Mouse (Mus musculus) forebrain, embryonic 14.5 days (tissue): ENCODE data around the gene Ebpl. TPM values are rescaled to one million over a fixed set of nuclear protein-coding genes. Genes with fewer than 3 reads are reported as not detected.
"Not testable (repeated sequence)": the region's sequence is repeated elsewhere in the genome, so short reads cannot be mapped to it uniquely, and the experiment has no call there.

Experiments used
- ATAC-seq: fragments of 200-750 bp; cut with Nextera tagmentation; 2 replicates; pipeline ENCODE4 v1.8.0; 2017; ENCODE audit warnings: mild to moderate bottlenecking, moderate library complexity
- DNase-seq: peaks from one replicate; pipeline ENCODE4 v3.0.0-alpha.2; 2015; ENCODE audit warnings: low spot score
- H3K27ac ChIP-seq: fragments of 300-500 bp; sonication (generic); 2 replicates; pipeline ENCODE4 v1.5.1; 2014; ENCODE audit warnings: low read depth, mild to moderate bottlenecking, control low read depth, low read length, moderate library complexity
- H3K27me3 ChIP-seq: fragments of 300-500 bp; sonication (generic); replicated peaks from 2 replicates; pipeline ENCODE4 v1.6.1; 2014; ENCODE audit warnings: low read length, control low read depth, mixed read lengths; ENCODE audit not compliant: control insufficient read depth, insufficient read depth
- H3K36me3 ChIP-seq: fragments of 300-500 bp; sonication (generic); 2 replicates; pipeline ENCODE4 v1.6.1; 2014; ENCODE audit warnings: low read length, control low read depth; ENCODE audit not compliant: control insufficient read depth, insufficient read depth
- H3K4me1 ChIP-seq: fragments of 300-500 bp; sonication (generic); 2 replicates; pipeline ENCODE4 v1.6.1; 2014; ENCODE audit warnings: antibody characterized with exemption, low read length, control low read depth; ENCODE audit not compliant: control insufficient read depth, insufficient read depth
- H3K4me2 ChIP-seq: fragments of 300-500 bp; sonication (generic); 2 replicates; pipeline ENCODE4 v1.6.1; 2014; ENCODE audit warnings: mild to moderate bottlenecking, control low read depth, low read length
- H3K4me3 ChIP-seq: fragments of 300-500 bp; sonication (generic); 2 replicates; pipeline ENCODE4 v1.5.1; 2014; ENCODE audit warnings: low read depth, low read length, control low read depth
- H3K9ac ChIP-seq: fragments of 300-500 bp; sonication (generic); 2 replicates; pipeline ENCODE4 v1.6.1; 2014; ENCODE audit warnings: mild to moderate bottlenecking, low read length, control low read depth, moderate library complexity
- H3K9me3 ChIP-seq: fragments of 300-500 bp; sonication (generic); replicated peaks from 2 replicates; pipeline ENCODE4 v1.6.1; 2016; ENCODE audit warnings: low read length, control low read depth, mixed read lengths; ENCODE audit not compliant: control insufficient read depth
- WGBS: fragments of 180-500 bp; shearing (Covaris S2); extraction: QIAGEN DNeasy Blood & Tissue Kit; methylation state at CpG from one replicate; pipeline ENCODE4 v1.1.7; 2014; 5-methylcytosine and 5-hydroxymethylcytosine counted together
- polyA plus RNA-seq: library from polyadenylated mRNA; unstranded; fragments of >200 nt; fragmentation: Nextera tagmentation; extraction: Ambion mirVana; gene quantifications from 2 replicates; pipeline ENCODE4 v1.2.1, GENCODE M21; 2014

The Ebpl gene
- polyA plus RNA-seq, 1 experiment from 2014 or later, result 10.5 TPM

DNA sequence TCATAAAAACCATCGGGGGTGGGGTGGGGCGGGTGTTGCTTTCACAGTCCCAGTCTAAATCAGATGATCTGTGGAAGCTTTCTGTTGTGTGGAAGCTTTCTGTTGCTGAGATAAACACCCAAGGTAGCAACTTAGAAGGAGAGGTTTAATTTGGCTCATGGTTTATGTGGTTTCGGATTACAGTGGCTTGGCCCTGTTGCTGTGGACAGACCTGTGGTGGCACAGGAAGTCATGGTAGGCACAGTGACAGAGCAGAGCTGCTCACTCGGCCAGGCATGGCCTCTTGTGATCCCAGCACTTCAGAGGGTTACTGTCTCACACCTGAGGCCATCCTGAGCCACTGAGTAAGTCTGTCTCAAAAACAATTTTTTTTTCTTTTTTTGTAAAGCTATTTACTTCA lies 20.9 kb downstream of the Ebpl start:
- ATAC-seq (no peak), DNase-seq (no peak)
- no peak overlapping the region for H3K4me3 ChIP-seq
- no peak overlapping the region for H3K27ac ChIP-seq
- H3K4me1 ChIP-seq, result no peaks in the 10 kb centered on the region
- no peak overlapping the region for H3K4me2 ChIP-seq
- no peak overlapping the region for H3K9ac ChIP-seq
- H3K27me3 ChIP-seq, result no peaks in the 10 kb centered on the region
- H3K9me3 ChIP-seq, result no peaks in the 10 kb centered on the region
- no peaks in the 10 kb centered on the region for H3K36me3 ChIP-seq
- 85% methylated on average over 4 of the region's 4 CpGs for WGBS

DNA sequence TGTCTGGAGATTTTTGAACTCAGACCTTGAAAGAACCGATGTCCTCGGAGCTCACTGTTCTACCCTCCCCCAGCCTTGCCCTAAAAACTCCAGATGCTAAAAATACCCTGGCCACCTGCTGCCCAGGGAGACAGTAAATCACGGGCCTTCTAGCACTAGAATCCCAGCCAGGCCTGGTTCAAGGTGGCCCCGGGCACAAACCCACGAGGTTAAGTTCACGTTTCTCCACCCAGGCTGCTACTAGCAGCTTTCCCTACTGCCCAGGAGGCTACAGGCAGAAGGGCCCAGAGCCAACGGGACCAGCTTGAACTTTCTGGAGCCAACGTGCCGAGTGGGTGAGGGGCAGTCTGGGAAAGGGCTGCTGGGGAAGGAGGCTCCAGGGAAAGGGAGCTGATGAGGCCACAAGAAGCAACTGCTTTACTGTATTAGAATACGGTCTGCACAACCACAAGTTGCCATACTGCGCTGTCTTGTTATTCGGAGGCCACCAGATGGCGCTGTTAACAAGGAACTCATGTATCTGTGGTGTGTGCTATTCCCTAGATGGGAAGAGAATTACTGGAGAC lies 29.2 kb downstream of the Ebpl start:
- Histone ChIP-seq H3K9me3 (no peaks in the 10 kb centered on the region), H3K36me3 (no peaks in the 10 kb centered on the region), H3K27me3 (no peaks in the 10 kb centered on the region), H3K9ac (no peak overlapping the region), H3K4me1 (peaks cover 12% of the 10 kb centered on the region), H3K27ac (peak overlapping the region; percentile 85), H3K4me2 (peak overlapping the region; percentile 29), H3K4me3 (no peak overlapping the region)
- 8% methylated on average over 13 of the region's 13 CpGs for WGBS
- DNase-seq, result peak; percentile 95
- peak; percentile 78 for ATAC-seq

DNA sequence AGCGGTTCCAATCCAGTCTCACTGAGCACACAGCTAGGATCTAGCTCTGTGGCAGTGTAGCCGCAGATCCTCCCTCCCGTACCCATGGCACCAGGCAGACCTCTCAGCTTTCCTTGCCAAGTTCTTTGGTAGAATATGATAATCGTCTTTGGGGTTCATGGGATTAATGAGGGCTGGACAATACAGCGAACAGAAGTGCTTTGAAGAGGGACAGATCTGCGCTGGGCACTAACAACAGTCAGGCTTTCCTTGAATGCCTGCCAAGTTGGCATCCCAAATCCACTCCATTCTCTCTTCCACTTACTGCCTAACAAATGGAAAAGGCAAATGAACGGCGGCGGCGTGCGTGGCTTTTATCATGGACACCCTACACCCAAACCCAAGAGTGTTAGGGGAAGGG lies 29.6 kb downstream of the Ebpl start:
- no peaks in the 10 kb centered on the region for H3K9me3 ChIP-seq
- H3K36me3 ChIP-seq, result no peaks in the 10 kb centered on the region
- peaks cover 12% of the 10 kb centered on the region for H3K4me1 ChIP-seq
- no peaks in the 10 kb centered on the region for H3K27me3 ChIP-seq
- 10% methylated on average over 11 of the region's 11 CpGs for WGBS
- H3K4me3 ChIP-seq, result no peak overlapping the region
- DNase-seq, result peak; percentile 91
- H3K9ac ChIP-seq, result no peak overlapping the region
- peak overlapping the region; percentile 85 for H3K27ac ChIP-seq
- H3K4me2 ChIP-seq, result peak overlapping the region; percentile 29
- peak; percentile 71 for ATAC-seq

DNA sequence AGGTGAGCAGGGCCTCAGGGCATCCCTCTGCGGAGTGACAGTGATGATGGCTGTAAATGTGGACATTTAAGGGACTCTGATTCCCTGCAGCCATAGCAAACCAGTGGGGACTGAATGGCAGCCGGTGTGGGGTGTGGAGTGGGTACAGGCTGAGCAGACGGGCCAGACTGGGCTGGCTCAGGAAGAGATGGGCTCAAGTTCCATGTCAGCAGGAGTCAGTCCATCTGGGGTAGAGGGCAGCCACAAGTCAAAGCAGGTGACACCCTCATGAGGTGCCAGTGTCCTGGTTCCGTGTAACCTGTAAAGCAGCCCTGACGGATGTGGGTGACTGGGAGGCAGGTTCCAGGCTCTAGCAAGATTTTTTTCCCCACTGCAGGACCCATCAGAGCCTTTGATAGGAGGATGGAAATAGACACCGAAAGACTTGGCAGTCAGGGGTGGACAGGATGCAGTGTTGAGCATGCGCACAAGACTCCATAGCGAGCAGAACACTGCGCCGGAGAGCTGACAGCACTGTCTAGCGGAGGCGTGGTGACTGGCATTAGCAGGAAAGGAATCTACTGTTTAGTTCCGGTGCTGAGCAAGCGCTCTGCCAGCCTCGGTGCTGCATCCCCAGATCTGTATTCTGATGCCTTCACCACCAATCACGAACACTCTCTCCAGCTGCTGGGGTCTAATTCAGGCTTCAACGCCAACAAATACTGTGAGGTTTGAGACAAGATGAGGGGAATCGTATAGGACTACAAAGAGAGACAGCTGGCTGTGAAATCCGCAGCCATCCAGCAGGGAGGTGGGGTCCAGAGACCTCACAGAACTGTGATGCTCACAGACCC lies 32.4 kb downstream of the Ebpl start:
- 31% methylated on average over 19 of the region's 19 CpGs for WGBS
- Histone ChIP-seq H3K4me1 (peaks cover 12% of the 10 kb centered on the region), H3K27me3 (no peaks in the 10 kb centered on the region), H3K4me2 (peak overlapping the region; percentile 47), H3K27ac (peak overlapping the region; percentile 83), H3K9ac (peak overlapping the region; percentile 38), H3K36me3 (no peaks in the 10 kb centered on the region), H3K9me3 (0 out of 2 replicates have a peak, but pooled peaks cover under 1% of the 10 kb centered on the region), H3K4me3 (peak overlapping the region; percentile 16)
- ATAC-seq (peak; percentile 74), DNase-seq (peak; percentile 93)

DNA sequence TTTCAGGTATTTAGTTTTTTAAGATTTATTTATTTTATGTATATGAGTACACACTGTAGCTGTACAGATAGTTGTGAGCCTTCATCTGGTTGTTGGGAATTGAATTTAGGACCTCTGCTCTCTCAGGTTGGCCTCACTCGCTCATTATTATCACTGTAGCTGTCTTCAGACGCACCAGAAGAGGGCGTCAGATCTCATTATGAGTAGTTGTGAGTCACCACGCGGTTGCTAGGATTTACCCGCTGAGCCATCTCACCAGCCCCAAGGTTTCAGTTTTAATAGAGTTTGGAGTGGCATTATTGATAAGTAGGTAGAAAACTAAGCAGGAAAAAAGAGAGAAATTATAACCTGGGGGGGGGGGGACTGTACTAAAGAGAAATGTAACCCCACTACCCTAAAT lies 33.2 kb downstream of the Ebpl start:
- H3K36me3 ChIP-seq, DNase-seq, H3K27me3 ChIP-seq, H3K9me3 ChIP-seq, H3K27ac ChIP-seq, ATAC-seq, H3K4me2 ChIP-seq, H3K4me3 ChIP-seq, H3K9ac ChIP-seq: not testable (repeated sequence)
- WGBS, result 19% methylated on average over 6 of the region's 6 CpGs
- H3K4me1 ChIP-seq, result peaks cover 12% of the 10 kb centered on the region

DNA sequence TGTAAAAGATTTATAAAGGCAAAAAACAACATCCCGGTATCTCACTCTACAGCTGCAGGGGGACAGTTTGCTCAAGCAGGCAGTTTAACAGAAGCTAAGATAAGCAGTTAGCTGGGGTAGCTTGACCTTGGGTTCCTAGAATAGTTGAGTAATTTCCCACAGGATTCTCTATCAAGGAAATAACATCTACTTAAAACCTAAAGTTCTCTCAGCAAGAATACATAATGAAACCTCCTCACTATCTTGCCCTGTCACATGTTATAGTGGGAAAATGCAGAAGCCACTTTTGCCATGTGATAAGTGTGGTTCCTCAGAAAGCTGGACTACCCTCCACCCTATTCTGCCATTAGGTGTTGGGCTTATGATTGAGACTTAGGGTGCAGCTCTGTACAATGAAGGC lies 37.5 kb downstream of the Ebpl start:
- H3K9ac ChIP-seq, result no peak overlapping the region
- H3K4me1 ChIP-seq, result no peaks in the 10 kb centered on the region
- no peaks in the 10 kb centered on the region for H3K36me3 ChIP-seq
- DNase-seq (no peak), ATAC-seq (no peak)
- 90% methylated on average over 1 of the region's 1 CpGs for WGBS
- no peak overlapping the region for H3K4me2 ChIP-seq
- H3K27me3 ChIP-seq, result no peaks in the 10 kb centered on the region
- H3K9me3 ChIP-seq, result 0 out of 2 replicates have a peak, but pooled peaks cover 2% of the 10 kb centered on the region
- H3K4me3 ChIP-seq, result no peak overlapping the region
- H3K27ac ChIP-seq, result no peak overlapping the region

DNA sequence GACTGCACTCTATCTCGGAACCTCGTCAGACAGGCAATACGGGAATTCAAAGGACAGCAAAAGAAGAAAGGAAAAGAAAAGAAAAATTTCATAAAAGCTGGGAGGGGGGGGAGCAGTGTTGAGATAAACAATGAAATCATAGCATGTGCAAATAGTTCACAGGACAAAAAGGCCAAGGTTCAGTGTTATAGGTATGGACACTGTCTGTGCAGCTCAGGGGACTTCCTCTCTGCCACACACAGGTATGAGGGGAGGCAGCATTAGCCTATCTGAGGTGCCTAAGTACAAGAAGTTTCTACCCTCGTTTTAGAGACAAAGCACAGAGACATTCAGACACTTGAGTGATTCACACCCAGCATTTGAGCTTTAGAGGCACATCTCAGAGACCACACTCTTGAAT lies 39.0 kb downstream of the Ebpl start:
- Histone ChIP-seq H3K27me3 (no peaks in the 10 kb centered on the region), H3K27ac (no peak overlapping the region), H3K4me1 (no peaks in the 10 kb centered on the region), H3K4me2 (no peak overlapping the region), H3K36me3 (no peaks in the 10 kb centered on the region), H3K9ac (no peak overlapping the region), H3K9me3 (0 out of 2 replicates have a peak, but pooled peaks cover 2% of the 10 kb centered on the region), H3K4me3 (no peak overlapping the region)
- DNase-seq, result no peak
- ATAC-seq, result no peak
- WGBS, result 82% methylated on average over 4 of the region's 4 CpGs

DNA sequence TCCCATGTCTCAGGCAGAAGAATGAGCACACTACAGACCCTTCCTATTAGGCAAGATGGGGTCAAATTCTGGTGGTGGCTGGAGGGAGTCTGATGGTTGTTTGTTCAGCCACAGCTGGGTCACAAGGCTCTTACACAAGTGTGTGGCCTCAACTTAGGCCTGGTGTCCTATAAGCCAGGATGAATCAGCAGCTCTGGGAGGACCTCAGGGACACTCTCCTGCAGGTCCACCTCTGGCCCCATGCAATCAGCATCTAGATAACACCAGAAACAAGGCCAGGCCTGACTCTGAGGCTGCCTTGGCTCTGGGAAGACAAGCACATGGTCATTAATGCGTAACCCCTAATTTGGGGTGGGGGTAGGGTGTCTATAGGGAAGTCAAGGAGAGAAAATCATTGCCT lies 39.5 kb downstream of the Ebpl start:
- Histone ChIP-seq H3K4me2 (no peak overlapping the region), H3K9ac (no peak overlapping the region), H3K27ac (no peak overlapping the region), H3K27me3 (no peaks in the 10 kb centered on the region), H3K4me3 (no peak overlapping the region), H3K4me1 (no peaks in the 10 kb centered on the region), H3K36me3 (no peaks in the 10 kb centered on the region), H3K9me3 (0 out of 2 replicates have a peak, but pooled peaks cover 2% of the 10 kb centered on the region)
- DNase-seq, result no peak
- 88% methylated on average over 1 of the region's 1 CpGs for WGBS
- no peak for ATAC-seq

DNA sequence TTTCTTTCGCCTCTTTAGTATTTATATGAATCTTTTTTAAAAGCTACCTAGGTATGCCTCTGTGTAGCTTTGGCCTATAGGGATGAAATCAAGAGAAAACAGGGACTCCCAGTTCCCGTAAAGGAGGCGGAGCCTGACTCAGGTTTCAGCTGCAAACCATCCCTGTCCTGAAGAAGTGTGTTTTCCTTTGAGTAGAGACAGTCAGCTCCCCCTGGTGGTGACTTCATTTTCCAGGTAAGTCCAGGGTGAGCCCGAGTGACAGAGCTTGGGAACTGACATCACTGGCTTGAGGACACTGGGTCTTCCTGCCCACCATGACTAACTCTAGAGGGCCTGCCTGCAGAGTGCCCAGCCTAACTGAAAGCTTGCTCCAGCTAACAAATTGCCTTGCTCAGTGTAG lies 43.4 kb downstream of the Ebpl start:
- H3K36me3 ChIP-seq, result no peaks in the 10 kb centered on the region
- H3K9me3 ChIP-seq, result no peaks in the 10 kb centered on the region
- H3K4me3 ChIP-seq, result no peak overlapping the region
- WGBS, result 40% methylated on average over 4 of the region's 4 CpGs
- peak; percentile 32; the same call in 1 of the 2 replicates for ATAC-seq
- no peaks in the 10 kb centered on the region for H3K27me3 ChIP-seq
- H3K4me2 ChIP-seq, result no peak overlapping the region
- no peaks in the 10 kb centered on the region for H3K4me1 ChIP-seq
- H3K27ac ChIP-seq, result no peak overlapping the region
- H3K9ac ChIP-seq, result no peak overlapping the region
- peak; percentile 60 for DNase-seq
